Mouse (Mus musculus): ENCODE results near the gene Sdr9c7. TPM values are rescaled to one million over a fixed set of nuclear protein-coding genes. Genes with fewer than 3 reads are reported as not detected.
A peak's percentile ranks its signal among the peaks of the same experiment; 100 is the strongest.
"Not testable (repeated sequence)": the region's sequence is repeated elsewhere in the genome, so short reads cannot be mapped to it uniquely, and the experiment has no call there.

Gene Sdr9c7
- polyA plus RNA-seq, 1 experiment, result 1.3 TPM

DNA sequence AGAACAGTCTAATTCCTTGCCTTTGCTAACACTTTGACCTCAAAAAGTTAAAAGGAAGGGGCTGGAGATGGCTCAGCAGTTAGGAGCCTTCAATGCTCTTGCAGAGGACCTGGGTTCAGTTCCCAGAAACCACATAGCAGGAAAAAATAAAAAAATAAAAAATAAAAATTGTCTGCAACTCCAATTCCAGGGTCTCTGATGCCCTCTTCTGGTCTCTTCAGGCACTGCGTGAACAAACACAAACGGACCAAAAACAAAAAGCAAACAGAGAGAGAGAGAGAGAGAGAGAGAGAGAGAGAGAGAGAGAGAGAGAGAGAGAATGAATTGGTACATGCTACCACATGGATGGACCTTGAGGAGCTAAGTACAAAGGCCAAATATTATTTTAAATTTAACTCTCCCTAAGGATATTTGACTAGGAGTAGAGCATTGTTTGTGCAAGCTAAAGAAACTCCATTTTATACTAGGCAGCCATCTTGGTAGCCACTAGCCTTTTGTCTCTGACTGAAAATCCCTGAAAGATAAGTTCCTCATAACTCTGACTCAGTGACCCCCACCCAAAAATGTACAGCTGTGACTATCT, 39.2 kb downstream of the Sdr9c7 start:
- peak; percentile 36 for DNase-seq
- WGBS, result 0% methylated on average over 2 of the region's 2 CpGs
- no peak for TF ChIP-seq POLR2A (IDR thresholded peaks at IDR 0.05; ENCODE audit: control insufficient read depth, extremely low read depth, insufficient read depth, low read length, poor library complexity)
- TF ChIP-seq CTCF (IDR thresholded peaks at IDR 0.05; ENCODE audit: borderline replicate concordance, control insufficient read depth, extremely low read depth, insufficient read depth, low read length, poor library complexity), result no peak
- H3K27me3 ChIP-seq (ENCODE audit: control insufficient read depth, insufficient read depth, low read length), result no peaks in the 10 kb centered on the region
- H3K4me3 ChIP-seq (ENCODE audit: control insufficient read depth, insufficient read depth, low read length), result no peak overlapping the region
- no peaks in the 10 kb centered on the region for H3K4me1 ChIP-seq (replicated peaks; ENCODE audit: control insufficient read depth, insufficient read depth, low read length)
- no peaks in the 10 kb centered on the region for H3K36me3 ChIP-seq (ENCODE audit: control insufficient read depth, insufficient read depth, low read length)
- H3K27ac ChIP-seq (ENCODE audit: control insufficient read depth, insufficient read depth, low read length), result no peak overlapping the region

DNA sequence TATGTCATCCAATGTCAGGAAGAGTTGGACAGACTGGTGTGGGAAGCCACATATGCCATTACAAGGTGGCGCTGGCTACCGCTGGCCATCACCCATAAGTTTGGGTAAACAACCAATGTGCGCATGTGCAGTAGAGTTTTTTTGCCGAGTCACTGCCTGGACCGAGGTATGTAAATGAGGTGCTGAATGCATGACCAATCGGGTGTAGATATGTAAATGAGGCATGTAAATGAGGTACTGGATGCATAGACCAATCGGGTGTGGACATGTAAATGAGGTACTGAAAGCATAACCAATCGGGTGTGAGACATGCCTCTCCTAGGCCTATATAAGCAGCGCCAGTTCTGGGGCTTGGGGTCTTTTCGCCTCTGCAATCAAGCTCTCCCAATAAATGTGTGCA, 41.3 kb downstream of the Sdr9c7 start:
- H3K27me3 ChIP-seq (ENCODE audit: control insufficient read depth, insufficient read depth, low read length); DNase-seq; H3K27ac ChIP-seq (ENCODE audit: control insufficient read depth, insufficient read depth, low read length); H3K36me3 ChIP-seq (ENCODE audit: control insufficient read depth, insufficient read depth, low read length); H3K4me3 ChIP-seq (ENCODE audit: control insufficient read depth, insufficient read depth, low read length); H3K4me1 ChIP-seq (replicated peaks; ENCODE audit: control insufficient read depth, insufficient read depth, low read length): not testable (repeated sequence)
- WGBS, result 97% methylated on average over 10 of the region's 10 CpGs

DNA sequence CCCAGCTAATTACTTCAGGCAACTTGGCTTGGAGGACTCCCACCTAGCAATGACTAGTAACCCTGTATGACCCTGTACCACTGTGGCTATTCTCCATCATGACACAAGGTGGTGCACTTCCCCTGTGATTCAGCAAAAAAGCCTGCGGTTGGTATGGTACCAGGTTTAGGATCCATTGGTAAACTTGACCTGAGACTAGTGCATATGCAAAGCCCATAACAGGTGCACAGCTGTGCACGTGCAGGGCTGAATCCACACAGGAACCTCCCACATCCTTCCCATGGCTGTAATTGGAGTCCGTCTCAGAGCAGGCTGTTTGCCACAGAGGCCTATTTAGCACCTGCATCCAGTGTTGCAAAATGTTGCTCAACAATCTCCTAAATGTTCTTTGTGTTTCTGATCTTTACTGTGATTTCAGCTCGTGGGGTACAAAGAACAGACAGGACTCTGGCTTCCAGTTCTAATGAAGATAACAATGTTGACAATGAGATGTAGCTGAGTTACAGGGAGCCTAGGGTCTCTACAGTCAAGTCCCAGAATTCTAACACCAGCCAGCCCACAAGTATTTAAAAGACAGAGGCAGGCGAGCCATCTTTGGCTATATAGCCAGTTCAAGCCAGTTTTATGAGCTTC, 47.2 kb downstream of the Sdr9c7 start:
- 21% methylated on average over 5 of the region's 5 CpGs for WGBS
- no peaks in the 10 kb centered on the region for H3K4me1 ChIP-seq (replicated peaks; ENCODE audit: control insufficient read depth, insufficient read depth, low read length)
- no peaks in the 10 kb centered on the region for H3K27me3 ChIP-seq (ENCODE audit: control insufficient read depth, insufficient read depth, low read length)
- TF ChIP-seq POLR2A (IDR thresholded peaks at IDR 0.05; ENCODE audit: control insufficient read depth, extremely low read depth, insufficient read depth, low read length, poor library complexity), result no peak
- TF ChIP-seq CTCF (IDR thresholded peaks at IDR 0.05; ENCODE audit: borderline replicate concordance, control insufficient read depth, extremely low read depth, insufficient read depth, low read length, poor library complexity), result no peak
- H3K4me3 ChIP-seq (ENCODE audit: control insufficient read depth, insufficient read depth, low read length), result no peak overlapping the region
- H3K36me3 ChIP-seq (ENCODE audit: control insufficient read depth, insufficient read depth, low read length), result no peaks in the 10 kb centered on the region
- no peak overlapping the region for H3K27ac ChIP-seq (ENCODE audit: control insufficient read depth, insufficient read depth, low read length)
- DNase-seq, result peak; percentile 57

DNA sequence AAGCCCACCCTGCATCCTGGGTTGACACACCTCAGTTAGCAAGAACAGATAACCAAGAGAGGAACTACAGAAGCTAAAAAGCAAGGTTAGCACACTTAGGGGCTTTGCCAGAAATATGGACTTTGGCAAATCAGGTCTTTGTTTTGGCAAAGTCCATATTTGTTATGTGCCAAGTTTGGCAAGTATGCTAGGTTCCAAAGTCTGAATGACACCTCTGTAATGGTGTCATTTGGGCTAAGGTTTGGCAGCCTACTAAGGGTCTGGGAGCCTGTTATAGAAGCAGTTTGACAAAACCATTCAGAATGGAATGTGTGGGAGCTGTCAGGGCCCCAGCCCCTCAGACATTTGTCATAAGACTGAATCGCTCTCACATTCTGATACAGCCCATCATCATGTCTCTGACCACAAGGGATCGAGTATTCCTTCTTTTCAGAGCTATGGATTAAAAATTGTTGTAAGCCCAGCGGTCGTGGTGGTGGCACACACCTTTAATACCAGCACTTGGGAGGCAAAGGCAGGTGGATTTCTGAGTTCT, 51.3 kb downstream of the Sdr9c7 start:
- H3K36me3 ChIP-seq (ENCODE audit: control insufficient read depth, insufficient read depth, low read length), result no peaks in the 10 kb centered on the region
- H3K4me1 ChIP-seq (replicated peaks; ENCODE audit: control insufficient read depth, insufficient read depth, low read length), result no peaks in the 10 kb centered on the region
- no peak overlapping the region for H3K27ac ChIP-seq (ENCODE audit: control insufficient read depth, insufficient read depth, low read length)
- H3K27me3 ChIP-seq (ENCODE audit: control insufficient read depth, insufficient read depth, low read length), result no peaks in the 10 kb centered on the region
- TF ChIP-seq POLR2A (IDR thresholded peaks at IDR 0.05; ENCODE audit: control insufficient read depth, extremely low read depth, insufficient read depth, low read length, poor library complexity) (no peak), CTCF (IDR thresholded peaks at IDR 0.05; ENCODE audit: borderline replicate concordance, control insufficient read depth, extremely low read depth, insufficient read depth, low read length, poor library complexity) (no peak)
- 91% methylated on average over 4 of the region's 4 CpGs for WGBS
- DNase-seq, result no peak
- no peak overlapping the region for H3K4me3 ChIP-seq (ENCODE audit: control insufficient read depth, insufficient read depth, low read length)

DNA sequence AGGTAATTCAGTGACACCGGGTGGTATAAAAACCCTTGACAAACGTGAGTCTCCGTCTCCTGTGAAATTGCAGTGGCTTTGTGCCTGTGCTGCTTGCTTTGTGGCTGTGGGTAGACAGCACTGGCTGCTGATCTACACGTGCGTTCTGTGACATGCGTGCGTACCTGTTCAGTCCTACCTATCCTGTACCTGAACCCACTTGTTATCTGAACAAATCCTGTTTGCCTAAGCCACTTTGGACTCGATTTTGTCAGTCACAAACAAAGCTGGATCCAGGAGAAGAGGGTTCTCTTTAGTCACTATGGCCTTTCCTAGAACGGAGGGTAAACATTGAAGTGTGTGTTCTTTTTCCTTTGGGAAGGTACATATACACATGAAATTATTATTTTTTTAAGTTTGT, 53.1 kb downstream of the Sdr9c7 start:
- Histone ChIP-seq H3K4me1 (replicated peaks; ENCODE audit: control insufficient read depth, insufficient read depth, low read length) (no peaks in the 10 kb centered on the region), H3K27ac (ENCODE audit: control insufficient read depth, insufficient read depth, low read length) (no peak overlapping the region), H3K27me3 (ENCODE audit: control insufficient read depth, insufficient read depth, low read length) (no peaks in the 10 kb centered on the region), H3K4me3 (ENCODE audit: control insufficient read depth, insufficient read depth, low read length) (no peak overlapping the region), H3K36me3 (ENCODE audit: control insufficient read depth, insufficient read depth, low read length) (no peaks in the 10 kb centered on the region)
- WGBS, result 91% methylated on average over 9 of the region's 9 CpGs
- TF ChIP-seq CTCF (IDR thresholded peaks at IDR 0.05; ENCODE audit: borderline replicate concordance, control insufficient read depth, extremely low read depth, insufficient read depth, low read length, poor library complexity) (no peak), POLR2A (IDR thresholded peaks at IDR 0.05; ENCODE audit: control insufficient read depth, extremely low read depth, insufficient read depth, low read length, poor library complexity) (no peak)
- no peak for DNase-seq

DNA sequence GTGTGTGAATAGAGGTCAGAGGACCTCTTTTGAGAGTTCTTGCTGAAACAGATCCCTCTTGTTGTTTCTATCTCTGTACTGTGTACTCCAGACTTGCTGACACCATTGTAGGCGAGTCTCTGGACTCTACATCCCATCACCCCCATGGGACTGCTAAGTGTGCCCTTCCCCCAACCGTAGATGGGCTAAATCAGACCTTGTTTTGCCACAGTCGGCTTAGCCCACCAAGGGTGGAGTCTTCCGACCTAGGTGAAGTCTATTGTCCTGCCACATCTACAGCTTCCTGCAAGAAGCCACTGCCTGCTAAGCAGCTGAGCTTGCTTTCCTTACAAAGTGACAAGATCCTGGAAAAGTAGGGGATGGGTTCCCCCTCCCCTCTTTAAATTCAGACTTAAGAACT, 53.5 kb downstream of the Sdr9c7 start:
- TF ChIP-seq CTCF (IDR thresholded peaks at IDR 0.05; ENCODE audit: borderline replicate concordance, control insufficient read depth, extremely low read depth, insufficient read depth, low read length, poor library complexity) (no peak), POLR2A (IDR thresholded peaks at IDR 0.05; ENCODE audit: control insufficient read depth, extremely low read depth, insufficient read depth, low read length, poor library complexity) (no peak)
- Histone ChIP-seq H3K27me3 (ENCODE audit: control insufficient read depth, insufficient read depth, low read length) (no peaks in the 10 kb centered on the region), H3K4me3 (ENCODE audit: control insufficient read depth, insufficient read depth, low read length) (no peak overlapping the region), H3K27ac (ENCODE audit: control insufficient read depth, insufficient read depth, low read length) (no peak overlapping the region), H3K4me1 (replicated peaks; ENCODE audit: control insufficient read depth, insufficient read depth, low read length) (no peaks in the 10 kb centered on the region), H3K36me3 (ENCODE audit: control insufficient read depth, insufficient read depth, low read length) (no peaks in the 10 kb centered on the region)
- WGBS, result 89% methylated on average over 4 of the region's 4 CpGs
- DNase-seq, result no peak

DNA sequence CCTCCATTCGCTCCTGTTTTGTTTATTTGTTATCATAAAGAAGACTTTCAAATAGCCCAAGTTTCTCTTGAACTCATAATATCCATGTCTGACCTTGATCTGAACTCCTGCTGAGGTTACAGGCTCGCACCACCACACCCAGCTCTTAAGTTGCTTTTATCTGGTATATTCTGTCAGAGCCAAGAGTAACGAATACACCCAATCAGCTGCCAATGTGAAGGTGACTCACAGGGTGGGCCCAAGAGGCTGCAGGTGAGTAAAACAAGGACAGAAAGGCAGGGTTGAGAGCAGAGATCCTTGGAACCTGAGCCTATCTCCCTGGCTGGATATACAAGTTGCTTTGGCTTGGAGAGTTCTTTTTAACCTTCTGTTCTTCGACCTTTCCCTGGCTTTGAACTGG, 56.7 kb downstream of the Sdr9c7 start:
- WGBS, result 84% methylated on average over 4 of the region's 4 CpGs
- no peaks in the 10 kb centered on the region for H3K36me3 ChIP-seq (ENCODE audit: control insufficient read depth, insufficient read depth, low read length)
- H3K27me3 ChIP-seq (ENCODE audit: control insufficient read depth, insufficient read depth, low read length), result no peaks in the 10 kb centered on the region
- H3K27ac ChIP-seq (ENCODE audit: control insufficient read depth, insufficient read depth, low read length), result no peak overlapping the region
- H3K4me1 ChIP-seq (replicated peaks; ENCODE audit: control insufficient read depth, insufficient read depth, low read length), result no peaks in the 10 kb centered on the region
- no peak overlapping the region for H3K4me3 ChIP-seq (ENCODE audit: control insufficient read depth, insufficient read depth, low read length)
- TF ChIP-seq CTCF (IDR thresholded peaks at IDR 0.05; ENCODE audit: borderline replicate concordance, control insufficient read depth, extremely low read depth, insufficient read depth, low read length, poor library complexity), result no peak
- no peak for TF ChIP-seq POLR2A (IDR thresholded peaks at IDR 0.05; ENCODE audit: control insufficient read depth, extremely low read depth, insufficient read depth, low read length, poor library complexity)
- no peak for DNase-seq

All from thymus, adult 2 months (tissue).